Mouse (Mus musculus) erythroblast, adult 5-6 weeks (primary cell): ENCODE results near the gene Olfr884. TPM values are rescaled to one million over a fixed set of nuclear protein-coding genes. Genes with fewer than 3 reads are reported as not detected.

ENCODE experiments used
- ATAC-seq: replicated peaks from 2 replicates; pipeline ENCODE4 v1.8.0; 2016; ENCODE audit warnings: moderate number of reproducible peaks, mild to moderate bottlenecking, moderate TSS enrichment, inconsistent platforms; ENCODE audit not compliant: poor library complexity, low FRiP score, severe bottlenecking
- total RNA-seq, 2 experiments: library from RNA; stranded (forward) in 1 of 2; stranded (reverse) in 1 of 2; fragments of 150-400 nt in 1 of 2; fragments of 200-764, 138-1000 nt in 1 of 2; gene quantifications; 2 replicates each; pipeline versions ENCODE4 v1.2.3 to v1.2.4; 2015 to 2017; ENCODE audit warnings: low replicate concordance in 2 of 2

Gene Olfr884
- total RNA-seq (2015; ENCODE audit: low replicate concordance) (not detected in 2 replicates), total RNA-seq (2017; ENCODE audit: low replicate concordance) (not detected in 2 replicates)

- ATAC-seq, result no peak
These were observed at the start of gene Olfr884 for GRCm38 (mm10) chr9:38046255-38046654. Olfr884 (plus strand) TSS chr9:38046555.

GRCm38 (mm10) chr9:37998581-37999204 is 47.7 kb upstream of the Olfr884 start:
- ATAC-seq, result no peak

GRCm38 (mm10) chr9:38000021-38000420 is 46.3 kb upstream of the Olfr884 start:
- no peak for ATAC-seq

GRCm38 (mm10) chr9:38025508-38025907 is 20.8 kb upstream of the Olfr884 start, which contains the start of gene Olfr883:
Olfr883 (plus strand) TSS chr9:38025808.
- no peak for ATAC-seq

- no peak for ATAC-seq
These were observed 14.7 kb downstream of the Olfr884 start, which contains the start of gene Olfr885 for GRCm38 (mm10) chr9:38061022-38061421. Olfr885 (plus strand) TSS chr9:38061322.

- ATAC-seq, result no peak
These were observed 37.4 kb downstream of the Olfr884 start, which contains the start of gene Olfr887 for GRCm38 (mm10) chr9:38083772-38084171. Olfr887 (plus strand) TSS chr9:38084072.

Other genes starting within 250 kb of the Olfr884 start
- not detected in 2 replicates for gene Olfr876, start 243.5 kb upstream of the Olfr884 start, total RNA-seq (2015; ENCODE audit: low replicate concordance)
- gene Olfr876, start 243.5 kb upstream of the Olfr884 start, total RNA-seq (2017; ENCODE audit: low replicate concordance), result not detected in 2 replicates
- not detected in 2 replicates for gene Olfr877, start 192.3 kb upstream of the Olfr884 start, total RNA-seq (2015; ENCODE audit: low replicate concordance)
- gene Olfr877, start 192.3 kb upstream of the Olfr884 start, total RNA-seq (2017; ENCODE audit: low replicate concordance), result not detected in 2 replicates
- not detected in 2 replicates for gene Olfr145, start 149.8 kb upstream of the Olfr884 start, total RNA-seq (2015; ENCODE audit: low replicate concordance)
- gene Olfr145, start 149.8 kb upstream of the Olfr884 start, total RNA-seq (2017; ENCODE audit: low replicate concordance), result not detected in 2 replicates
- gene Olfr878, start 128.7 kb upstream of the Olfr884 start, total RNA-seq (2015; ENCODE audit: low replicate concordance), result not detected in 2 replicates
- gene Olfr878, start 128.7 kb upstream of the Olfr884 start, total RNA-seq (2017; ENCODE audit: low replicate concordance), result not detected in 2 replicates
- not detected in 2 replicates for gene Olfr881, start 54.7 kb upstream of the Olfr884 start, total RNA-seq (2015; ENCODE audit: low replicate concordance)
- 0.14 TPM in 1 of 2 replicates, not detected in the other for gene Olfr881, start 54.7 kb upstream of the Olfr884 start, total RNA-seq (2017; ENCODE audit: low replicate concordance)
- not detected in 2 replicates for gene Olfr883, start 20.7 kb upstream of the Olfr884 start, total RNA-seq (2015; ENCODE audit: low replicate concordance)
- not detected in 2 replicates for gene Olfr883, start 20.7 kb upstream of the Olfr884 start, total RNA-seq (2017; ENCODE audit: low replicate concordance)
- gene Olfr885, start 14.8 kb downstream of the Olfr884 start, total RNA-seq (2015; ENCODE audit: low replicate concordance), result not detected in 2 replicates
- gene Olfr885, start 14.8 kb downstream of the Olfr884 start, total RNA-seq (2017; ENCODE audit: low replicate concordance), result not detected in 2 replicates
- not detected in 2 replicates for gene Olfr887, start 37.5 kb downstream of the Olfr884 start, total RNA-seq (2015; ENCODE audit: low replicate concordance)
- gene Olfr887, start 37.5 kb downstream of the Olfr884 start, total RNA-seq (2017; ENCODE audit: low replicate concordance), result 0.14 TPM in 1 of 2 replicates, not detected in the other
- gene Olfr888, start 61.6 kb downstream of the Olfr884 start, total RNA-seq (2015; ENCODE audit: low replicate concordance), result not detected in 2 replicates
- gene Olfr888, start 61.6 kb downstream of the Olfr884 start, total RNA-seq (2017; ENCODE audit: low replicate concordance), result not detected in 2 replicates
- gene Olfr889, start 68.6 kb downstream of the Olfr884 start, total RNA-seq (2015; ENCODE audit: low replicate concordance), result not detected in 2 replicates
- not detected in 2 replicates for gene Olfr889, start 68.6 kb downstream of the Olfr884 start, total RNA-seq (2017; ENCODE audit: low replicate concordance)
- not detected in 2 replicates for gene Olfr890, start 96.0 kb downstream of the Olfr884 start, total RNA-seq (2015; ENCODE audit: low replicate concordance)
- gene Olfr890, start 96.0 kb downstream of the Olfr884 start, total RNA-seq (2017; ENCODE audit: low replicate concordance), result not detected in 2 replicates
- gene Olfr891, start 134.3 kb downstream of the Olfr884 start, total RNA-seq (2015; ENCODE audit: low replicate concordance), result not detected in 2 replicates
- not detected in 2 replicates for gene Olfr891, start 134.3 kb downstream of the Olfr884 start, total RNA-seq (2017; ENCODE audit: low replicate concordance)
- not detected in 2 replicates for gene Olfr893, start 161.8 kb downstream of the Olfr884 start, total RNA-seq (2015; ENCODE audit: low replicate concordance)
- not detected in 2 replicates for gene Olfr893, start 161.8 kb downstream of the Olfr884 start, total RNA-seq (2017; ENCODE audit: low replicate concordance)
- not detected in 2 replicates for gene Olfr894, start 171.5 kb downstream of the Olfr884 start, total RNA-seq (2015; ENCODE audit: low replicate concordance)
- not detected in 2 replicates for gene Olfr894, start 171.5 kb downstream of the Olfr884 start, total RNA-seq (2017; ENCODE audit: low replicate concordance)
- gene Olfr143, start 206.2 kb downstream of the Olfr884 start, total RNA-seq (2015; ENCODE audit: low replicate concordance), result not detected in 2 replicates
- gene Olfr143, start 206.2 kb downstream of the Olfr884 start, total RNA-seq (2017; ENCODE audit: low replicate concordance), result not detected in 2 replicates
- gene Olfr895, start 221.3 kb downstream of the Olfr884 start, total RNA-seq (2015; ENCODE audit: low replicate concordance), result not detected in 2 replicates
- not detected in 2 replicates for gene Olfr895, start 221.3 kb downstream of the Olfr884 start, total RNA-seq (2017; ENCODE audit: low replicate concordance)
- gene Olfr896-ps1, start 244.6 kb downstream of the Olfr884 start, total RNA-seq (2015; ENCODE audit: low replicate concordance), result not detected in 2 replicates
- gene Olfr896-ps1, start 244.6 kb downstream of the Olfr884 start, total RNA-seq (2017; ENCODE audit: low replicate concordance), result not detected in 2 replicates